Mouse (Mus musculus): Measurements from ENCODE around the gene Prss40.
A peak's percentile ranks its signal among the peaks of the same experiment; 100 is the strongest.
"Not testable (repeated sequence)": the region's sequence is repeated elsewhere in the genome, so short reads cannot be mapped to it uniquely, and the experiment has no call there.

Gene Prss40

DNA sequence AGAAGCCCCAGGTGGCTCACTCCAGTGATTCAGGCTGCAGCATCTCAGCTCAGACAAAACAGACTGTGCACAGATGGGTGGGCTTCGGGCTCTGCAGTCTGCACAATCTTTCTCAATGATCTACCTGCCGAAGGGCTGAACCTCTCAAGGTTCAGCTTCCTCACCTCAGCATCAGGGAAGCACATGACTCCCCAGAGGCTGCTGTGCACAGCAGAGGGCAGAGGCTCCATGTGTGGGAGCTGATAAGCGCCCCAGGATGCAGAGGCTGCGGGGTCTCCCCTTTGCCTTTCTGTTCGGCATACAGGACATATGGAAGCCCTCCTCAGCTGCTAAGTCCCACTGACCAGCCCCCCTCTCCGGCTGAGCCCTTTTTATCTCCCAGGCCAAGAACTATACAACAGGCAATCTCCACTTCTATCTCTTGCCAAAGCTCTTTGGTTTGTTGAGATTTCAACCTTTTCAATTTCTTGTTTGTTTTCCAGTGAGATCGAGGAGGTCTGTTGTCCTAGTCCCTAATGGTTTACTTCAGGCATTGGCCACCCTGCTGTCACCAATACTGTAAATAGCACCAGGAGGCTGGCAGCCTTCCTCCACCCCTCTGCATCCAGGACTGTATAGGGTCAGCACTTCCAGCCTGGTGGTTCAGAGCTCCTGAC, 25.6 kb downstream of the Prss40 start, which contains the start of gene Cfc1:
Gene Cfc1, plus strand, starts transcription at position 606 of the 656 bp plus-strand sequence.
- not testable (repeated sequence) for DNase-seq (ENCODE audit: low read depth, low spot score)

DNA sequence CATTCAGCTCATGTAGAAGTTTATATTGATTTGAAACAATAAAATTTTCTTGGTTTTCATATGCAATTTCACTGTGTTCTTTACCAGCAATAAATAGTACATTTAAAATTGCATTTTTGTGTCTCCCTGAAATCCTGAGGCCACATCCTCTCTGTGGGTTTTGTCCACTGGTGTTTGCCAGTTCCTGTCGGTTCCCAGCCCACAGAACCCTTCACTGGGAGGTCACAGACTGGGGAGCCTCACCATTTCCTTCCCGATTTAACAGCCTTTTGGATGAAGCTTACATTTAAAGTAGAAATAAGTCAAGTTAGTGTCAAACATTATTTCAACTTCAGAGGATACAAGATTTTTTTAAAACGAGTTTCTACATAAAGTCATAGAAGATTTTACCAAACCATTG, 26.2 kb downstream of the Prss40 start:
- not testable (repeated sequence) for DNase-seq (ENCODE audit: low read depth, low spot score)

DNA sequence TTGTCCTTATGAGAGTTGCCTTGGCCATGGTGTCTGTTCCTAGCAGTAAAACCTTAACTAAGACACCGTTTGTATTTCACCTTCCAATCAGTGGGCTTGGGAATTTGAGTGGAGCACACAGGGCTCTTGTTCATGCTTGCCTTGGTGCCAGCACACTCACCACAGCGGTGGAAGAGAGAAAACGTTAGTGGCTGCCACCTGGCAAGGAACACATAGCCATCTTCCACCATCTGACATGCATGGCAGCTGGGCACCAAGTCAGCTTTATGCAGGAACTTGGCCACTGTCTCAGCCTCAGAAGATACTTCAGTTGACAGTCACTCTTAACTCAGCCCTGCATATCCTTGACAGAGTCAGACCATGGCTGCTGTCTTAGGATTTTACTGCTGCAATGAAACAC, 37.1 kb downstream of the Prss40 start:
- no peak for DNase-seq (ENCODE audit: low read depth, low spot score)

DNA sequence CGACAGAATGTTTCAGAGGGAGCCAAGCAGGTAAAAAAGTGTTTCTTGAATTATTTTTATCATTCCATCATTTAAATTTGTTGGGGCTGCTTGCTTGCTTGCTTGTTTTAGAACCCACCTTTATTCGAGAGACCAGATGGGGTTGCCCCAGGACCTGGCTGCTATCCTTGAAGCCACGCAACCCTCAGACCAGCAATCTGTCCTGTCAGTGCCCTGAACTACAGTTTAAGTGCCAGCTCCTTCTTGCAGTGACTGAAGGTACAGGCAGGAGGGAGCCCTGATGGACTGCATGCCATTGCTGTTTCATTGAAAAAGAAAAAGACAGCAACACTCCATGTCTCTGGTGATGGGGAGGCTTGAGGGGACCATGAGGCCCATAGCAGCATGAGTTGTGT, 37.9 kb downstream of the Prss40 start:
- DNase-seq (ENCODE audit: low read depth, low spot score) = no peak

DNA sequence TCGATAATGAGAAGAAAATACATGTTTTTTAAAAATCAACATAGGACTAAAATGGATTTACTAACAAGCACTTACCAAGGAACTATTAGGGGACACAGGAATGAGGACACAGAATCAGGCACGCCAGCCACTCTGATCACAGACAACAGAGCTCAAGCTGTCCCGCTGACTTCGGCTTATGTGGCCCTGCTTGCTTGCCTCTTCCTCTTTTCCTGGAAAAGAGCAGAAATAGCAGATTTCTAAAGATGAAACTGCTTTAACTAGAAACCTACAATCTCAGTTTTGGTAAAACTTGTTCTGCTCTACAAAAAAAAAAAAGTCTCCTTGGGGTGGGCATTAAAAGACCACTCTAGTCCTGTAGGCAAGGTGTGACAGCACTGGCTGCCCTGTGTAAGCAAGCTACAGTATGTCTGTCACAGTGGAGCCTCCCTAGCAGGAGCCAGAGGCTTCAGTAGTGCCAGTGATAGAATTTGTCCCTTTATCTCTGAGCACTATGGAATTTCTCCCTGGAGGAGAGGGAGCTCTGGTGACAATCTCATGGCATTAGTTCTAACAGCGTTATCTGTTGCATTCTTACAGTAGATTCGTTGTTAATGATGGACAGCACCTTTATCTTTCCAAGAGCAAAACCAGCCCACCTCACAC, 38.4 kb downstream of the Prss40 start:
- DNase-seq (ENCODE audit: low read depth, low spot score) = no peak

DNA sequence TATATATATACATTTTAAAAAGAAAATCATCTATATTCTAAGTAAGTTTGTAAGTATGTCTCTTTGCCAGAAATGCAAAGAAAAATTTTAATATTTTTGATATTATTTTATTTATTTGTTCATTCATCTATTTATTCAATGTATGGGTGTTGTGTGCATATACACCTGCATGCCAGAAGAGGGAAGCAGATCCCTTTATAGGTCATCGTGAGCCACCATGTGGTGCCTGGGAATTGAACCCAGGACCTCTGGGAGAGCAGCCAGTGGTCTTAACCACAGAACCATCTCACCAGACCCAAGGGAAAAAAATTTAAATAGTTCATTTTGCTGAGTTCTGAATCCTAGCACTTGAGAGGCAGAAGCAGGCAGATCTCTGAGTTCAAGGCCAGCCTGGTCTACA, 42.5 kb downstream of the Prss40 start:
- DNase-seq (ENCODE audit: low read depth, low spot score) = peak; percentile 18

DNA sequence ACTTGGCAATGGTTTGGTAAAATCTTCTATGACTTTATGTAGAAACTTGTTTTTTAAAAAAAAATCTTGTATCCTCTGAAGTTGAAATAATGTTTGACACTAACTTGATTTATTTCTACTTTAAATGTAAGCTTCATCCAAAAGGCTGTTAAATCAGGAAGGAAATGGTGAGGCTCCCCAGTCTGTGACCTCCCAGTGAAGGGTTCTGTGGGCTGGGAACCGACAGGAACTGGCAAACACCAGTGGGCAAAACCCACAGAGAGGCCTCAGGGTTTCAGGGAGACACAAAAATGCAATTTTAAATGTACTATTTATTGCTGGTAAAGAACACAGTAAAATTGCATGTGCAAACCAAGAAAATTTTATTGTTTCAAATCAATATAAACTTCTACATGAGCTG, 42.9 kb downstream of the Prss40 start:
- not testable (repeated sequence) for DNase-seq (ENCODE audit: low read depth, low spot score)

DNA sequence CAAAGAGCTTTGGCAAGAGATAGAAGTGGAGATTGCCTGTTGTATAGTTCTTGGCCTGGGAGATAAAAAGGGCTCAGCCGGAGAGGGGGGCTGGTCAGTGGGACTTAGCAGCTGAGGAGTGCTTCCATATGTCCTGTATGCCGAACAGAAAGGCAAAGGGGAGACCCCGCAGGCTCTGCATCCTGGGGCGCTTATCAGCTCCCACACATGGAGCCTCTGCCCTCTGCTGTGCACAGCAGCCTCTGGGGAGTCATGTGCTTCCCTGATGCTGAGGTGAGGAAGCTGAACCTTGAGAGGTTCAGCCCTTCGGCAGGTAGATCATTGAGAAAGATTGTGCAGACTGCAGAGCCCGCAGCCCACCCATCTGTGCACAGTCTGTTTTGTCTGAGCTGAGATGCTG, 43.4 kb downstream of the Prss40 start:
- not testable (repeated sequence) for DNase-seq (ENCODE audit: low read depth, low spot score)

DNA sequence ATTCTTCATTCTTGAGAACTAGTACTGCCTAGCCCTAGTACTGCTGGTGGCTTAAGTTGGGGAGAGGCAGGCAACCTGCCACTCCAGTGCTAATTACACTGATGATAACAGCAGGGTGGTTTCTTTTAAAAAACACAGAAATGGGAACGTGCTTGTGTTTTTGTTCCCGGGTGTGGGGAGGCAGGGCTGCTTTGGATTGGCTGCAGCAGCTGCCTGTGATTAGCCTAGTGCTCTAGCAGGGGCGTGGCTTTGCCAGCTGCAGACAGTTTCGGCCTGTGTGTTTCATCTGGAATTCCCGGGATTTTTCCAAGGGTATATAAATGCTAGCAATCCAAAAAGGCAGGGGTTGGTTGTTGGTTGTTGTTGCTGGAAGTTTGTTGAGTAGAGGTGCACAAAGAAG, 44.1 kb downstream of the Prss40 start:
- DNase-seq (ENCODE audit: low read depth, low spot score) = no peak

DNA sequence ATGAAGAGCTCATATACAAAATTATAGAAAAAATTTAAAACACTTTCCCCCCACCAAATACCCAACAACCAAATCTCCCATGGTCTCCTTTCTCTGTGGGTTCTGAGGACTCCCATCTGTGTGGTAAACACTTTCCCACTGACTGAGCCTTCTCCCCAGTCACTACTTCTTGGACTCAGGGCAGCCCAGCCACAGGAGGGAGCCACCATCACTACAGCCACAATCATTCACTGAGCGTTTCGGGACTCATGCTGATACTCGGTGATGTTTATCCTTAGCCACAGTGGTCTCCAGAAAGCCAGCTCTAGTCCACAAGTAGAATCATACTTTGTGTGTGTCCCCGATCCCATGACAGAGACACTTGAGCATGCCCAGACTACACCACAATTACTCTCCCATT, 47.7 kb downstream of the Prss40 start:
- no peak for DNase-seq (ENCODE audit: low read depth, low spot score)

DNA sequence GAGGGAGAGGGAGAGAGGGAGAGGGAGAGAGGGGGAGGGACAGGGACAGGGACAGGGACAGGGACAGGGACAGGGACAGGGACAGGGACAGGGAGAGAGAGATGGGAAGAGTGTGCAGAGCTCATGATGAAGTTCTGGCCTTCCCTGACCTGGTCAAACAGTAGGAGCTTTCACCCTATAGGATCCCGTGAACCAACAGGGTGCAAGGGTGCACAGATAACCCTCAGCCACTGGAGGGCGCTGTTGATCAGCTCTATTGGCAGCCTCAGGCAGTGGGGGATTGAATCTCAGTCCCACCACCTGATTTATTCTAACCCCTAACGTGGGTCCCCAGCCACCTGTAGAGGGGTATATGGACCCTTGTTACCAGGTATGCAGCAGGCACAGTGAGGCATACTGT, 49.7 kb downstream of the Prss40 start:
- no peak for DNase-seq (ENCODE audit: low read depth, low spot score)

DNA sequence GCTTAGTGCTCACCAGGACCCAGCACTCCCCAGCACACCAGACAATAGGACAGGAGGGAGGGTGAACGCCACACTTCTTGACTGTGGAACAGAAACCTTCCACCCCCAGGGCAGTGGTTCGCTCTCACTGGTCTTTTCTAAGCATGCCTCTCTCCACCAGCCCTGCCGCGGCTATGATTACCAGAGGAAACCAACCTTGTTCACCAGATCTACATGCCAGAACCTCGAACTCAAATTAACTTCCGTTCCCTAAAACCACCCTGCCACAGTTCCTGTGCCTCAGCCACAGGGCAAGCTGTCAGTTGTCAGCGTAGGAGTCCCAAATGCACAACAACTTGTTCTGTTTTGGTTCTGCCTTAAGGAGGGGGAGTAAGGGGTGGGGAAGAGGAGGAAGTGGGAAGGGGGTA, 50.2 kb downstream of the Prss40 start:
- DNase-seq (ENCODE audit: low read depth, low spot score) = no peak

DNA sequence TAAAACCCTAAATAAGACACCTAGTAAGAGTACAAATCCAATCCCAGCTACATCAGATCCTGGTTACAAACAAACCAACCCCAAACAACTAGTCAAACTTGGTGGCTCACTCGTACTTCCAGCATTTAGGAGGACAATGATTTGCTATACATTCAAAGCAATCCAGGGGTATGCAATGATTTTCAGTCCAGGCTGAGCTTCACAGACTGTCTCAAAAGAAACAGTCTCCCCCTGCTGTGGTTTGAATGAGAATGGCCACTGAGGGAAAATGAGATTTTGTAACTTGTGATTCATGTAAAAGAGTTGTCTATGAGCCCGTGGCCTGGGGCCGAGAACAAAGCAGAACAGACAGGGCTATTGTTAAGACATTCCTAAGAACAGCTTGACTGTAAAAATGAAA, 52.8 kb downstream of the Prss40 start:
- no peak for DNase-seq (ENCODE audit: low read depth, low spot score)

DNA sequence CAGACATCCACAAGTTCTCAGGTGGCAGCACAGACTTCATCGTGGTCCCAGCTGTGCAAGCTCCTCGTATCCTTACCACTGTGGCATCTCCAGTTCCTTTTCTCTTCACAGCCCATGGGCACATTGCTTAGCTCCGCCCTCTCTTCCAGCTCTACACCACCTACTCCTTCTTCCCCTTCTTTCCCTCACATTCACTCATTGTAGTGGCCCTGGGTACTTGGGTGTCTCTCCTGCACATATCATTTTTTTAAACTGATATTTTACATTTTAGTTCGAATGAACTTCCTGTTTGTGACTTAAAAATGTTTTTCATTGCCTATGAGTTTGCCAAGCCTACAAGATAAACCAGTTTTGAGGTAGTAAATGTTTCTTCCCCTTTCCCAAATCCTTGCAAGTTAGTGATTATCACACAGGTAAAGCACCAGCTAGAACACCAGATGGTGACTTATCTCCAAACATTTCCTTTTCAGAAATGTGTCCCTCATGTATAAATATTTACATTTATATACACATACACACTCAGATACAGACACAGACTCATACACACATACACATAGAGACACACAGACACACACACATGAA, 54.7 kb downstream of the Prss40 start:
- no peak for DNase-seq (ENCODE audit: low read depth, low spot score)

DNA sequence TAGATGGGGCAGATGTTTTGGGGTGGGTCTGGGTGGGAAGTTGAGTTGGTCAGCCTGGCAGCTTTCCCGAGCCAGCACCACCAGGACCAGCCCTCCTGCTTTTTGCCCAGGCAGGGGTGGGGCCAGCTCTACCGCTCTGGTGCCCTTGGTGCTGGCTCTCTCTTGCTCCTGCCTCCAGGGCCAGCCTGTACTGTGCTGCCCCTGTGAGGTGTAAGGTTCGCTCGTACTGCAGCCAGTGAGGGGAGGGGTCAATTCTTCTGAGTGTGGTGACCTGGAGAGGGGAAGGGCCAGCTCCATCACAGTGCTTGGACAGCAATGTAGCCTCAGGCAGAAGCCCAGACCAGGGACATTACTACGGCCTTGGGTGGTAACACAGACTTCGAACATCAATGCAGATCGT, 55.4 kb downstream of the Prss40 start:
- no peak for DNase-seq (ENCODE audit: low read depth, low spot score)

DNA sequence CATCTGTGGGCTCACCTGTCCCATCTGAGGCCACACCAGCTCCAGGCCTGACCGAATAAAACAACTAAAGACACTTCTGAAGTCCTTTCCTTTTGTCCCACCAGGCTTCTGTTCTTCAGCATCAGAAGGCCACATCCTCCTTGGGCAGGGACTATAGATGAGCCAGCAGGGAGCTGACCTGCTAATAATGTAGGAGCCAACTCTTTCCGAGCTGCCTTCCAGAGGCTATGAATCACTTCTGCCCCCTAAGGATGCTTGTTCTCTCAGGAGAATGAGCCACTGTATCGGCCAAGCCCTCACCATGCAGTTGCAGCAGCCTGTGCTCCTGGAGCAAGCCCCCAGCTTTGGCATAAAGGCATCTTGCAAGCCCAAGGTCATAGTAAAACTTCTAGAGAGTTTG, 57.8 kb downstream of the Prss40 start:
- DNase-seq (ENCODE audit: low read depth, low spot score) = peak; percentile 50

Measured in 3T3-L1 (cell line).